Mouse (Mus musculus) kidney, postnatal 0 days (tissue): ENCODE measurements at regions not wholly inside any gene's neighbourhood (a gene's known extent, or its start where the extent isn't known, plus 50 kb on each side); places are given as distances from the start of the nearest gene placed in this dataset.

ENCODE experiments used
- ATAC-seq: fragments of 200-750 bp; cut with Nextera tagmentation; replicated peaks from 2 replicates; pipeline ENCODE4 v1.8.0; 2017; ENCODE audit warnings: low read depth, moderate number of reproducible peaks, moderate TSS enrichment, moderate library complexity; ENCODE audit not compliant: low FRiP score
- DNase-seq: peaks from one replicate; pipeline ENCODE4 v3.0.0-alpha.2; 2016; ENCODE audit warnings: low spot score
- H3K27ac ChIP-seq: fragments of 300-500 bp; sonication (generic); 2 replicates; pipeline ENCODE4 v1.5.1; 2014; ENCODE audit warnings: mild to moderate bottlenecking
- H3K27me3 ChIP-seq: fragments of 300-500 bp; sonication (generic); 2 replicates; pipeline ENCODE4 v1.6.1; 2014; ENCODE audit warnings: low read length, mixed read lengths; ENCODE audit not compliant: insufficient read depth
- H3K36me3 ChIP-seq: fragments of 300-500 bp; sonication (generic); 2 replicates; pipeline ENCODE4 v1.6.1; 2014; ENCODE audit warnings: low read length, mixed read lengths; ENCODE audit not compliant: insufficient read depth
- H3K4me1 ChIP-seq: fragments of 300-500 bp; sonication (generic); replicated peaks from 2 replicates; pipeline ENCODE4 v1.6.1; 2014; ENCODE audit warnings: antibody characterized with exemption, low read length, mixed read lengths; ENCODE audit not compliant: insufficient read depth
- H3K4me2 ChIP-seq: fragments of 300-500 bp; sonication (generic); 2 replicates; pipeline ENCODE4 v1.6.1; 2014; ENCODE audit warnings: mild to moderate bottlenecking, low read length, moderate library complexity, mixed read lengths
- H3K4me3 ChIP-seq: fragments of 300-500 bp; sonication (generic); replicated peaks from 2 replicates; pipeline ENCODE4 v1.5.1; 2014; ENCODE audit warnings: low read depth, low read length
- H3K9ac ChIP-seq: fragments of 300-500 bp; sonication (generic); 2 replicates; pipeline ENCODE4 v1.6.1; 2014; ENCODE audit warnings: low read depth, low read length
- H3K9me3 ChIP-seq: fragments of 300-500 bp; sonication (generic); replicated peaks from 2 replicates; pipeline ENCODE4 v1.6.1; 2016; ENCODE audit warnings: low read length, inconsistent platforms, mixed read lengths
- CTCF ChIP-seq: IDR thresholded peaks from 2 replicates; pipeline ENCODE4 v1.5.1; 2016; ENCODE audit warnings: antibody characterized with exemption, low read depth, mild to moderate bottlenecking, moderate library complexity
- WGBS: fragments of 180-500 bp; shearing (Covaris S2); extraction: QIAGEN DNeasy Blood & Tissue Kit; methylation state at CpG from one replicate; pipeline ENCODE4 v1.1.7; 2014; 5-methylcytosine and 5-hydroxymethylcytosine counted together

DNA sequence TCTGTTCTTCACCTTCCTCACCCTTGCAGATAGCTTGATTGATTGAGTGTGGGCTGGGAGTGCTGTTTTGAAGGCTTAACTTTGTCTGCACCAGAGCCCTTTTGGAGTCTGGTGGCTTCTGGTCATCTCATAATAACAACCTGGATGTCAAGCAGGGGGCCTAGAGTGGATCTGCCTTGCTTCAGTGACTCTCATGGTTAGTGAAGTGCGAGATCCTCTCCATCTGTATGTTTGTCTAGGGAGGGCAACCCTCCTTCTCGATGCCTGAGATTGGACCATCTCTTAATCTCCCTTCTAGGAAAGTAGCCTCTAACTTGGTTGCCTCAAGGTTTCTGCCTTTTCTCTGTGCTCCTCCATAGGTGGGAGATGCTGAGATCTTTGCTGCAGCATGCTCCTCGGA is 99.0 kb upstream of the Sel1l start:
- Histone ChIP-seq H3K4me3 (no peak overlapping the region), H3K27ac (no peak overlapping the region), H3K4me2 (no peak overlapping the region), H3K4me1 (no peaks in the 10 kb centered on the region), H3K36me3 (no peaks in the 10 kb centered on the region), H3K9me3 (no peaks in the 10 kb centered on the region), H3K27me3 (no peaks in the 10 kb centered on the region), H3K9ac (no peak overlapping the region)
- 28% methylated on average over 3 of the region's 3 CpGs for WGBS
- no peak for TF ChIP-seq CTCF
- no peak for ATAC-seq
- DNase-seq: peak; percentile 33

DNA sequence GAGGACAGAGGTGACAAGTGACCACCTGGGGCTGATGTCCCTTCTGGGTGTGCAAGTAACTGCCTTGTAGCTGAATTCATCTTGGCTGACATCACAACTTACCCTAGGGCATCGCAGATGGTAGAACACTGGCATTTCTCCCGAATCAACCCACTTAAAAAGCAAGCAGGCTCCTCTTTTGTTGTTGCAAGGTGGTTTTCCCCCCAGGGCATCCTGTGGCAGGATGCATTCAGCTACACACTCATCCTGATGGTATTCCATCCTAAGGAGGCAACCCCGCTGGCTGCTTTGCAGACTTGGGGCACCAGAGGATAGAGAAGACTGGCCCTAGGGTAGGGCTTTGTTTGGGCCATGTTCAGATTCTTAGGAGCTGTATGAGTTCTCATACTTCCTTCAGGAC is 97.6 kb upstream of the Sel1l start:
- H3K9me3 ChIP-seq: no peaks in the 10 kb centered on the region
- DNase-seq (no peak), ATAC-seq (no peak)
- H3K9ac ChIP-seq: no peak overlapping the region
- H3K4me2 ChIP-seq: no peak overlapping the region
- TF ChIP-seq CTCF: no peak
- no peaks in the 10 kb centered on the region for H3K36me3 ChIP-seq
- no peaks in the 10 kb centered on the region for H3K4me1 ChIP-seq
- H3K4me3 ChIP-seq: no peak overlapping the region
- no peaks in the 10 kb centered on the region for H3K27me3 ChIP-seq
- H3K27ac ChIP-seq: no peak overlapping the region
- 93% methylated on average over 3 of the region's 3 CpGs for WGBS

DNA sequence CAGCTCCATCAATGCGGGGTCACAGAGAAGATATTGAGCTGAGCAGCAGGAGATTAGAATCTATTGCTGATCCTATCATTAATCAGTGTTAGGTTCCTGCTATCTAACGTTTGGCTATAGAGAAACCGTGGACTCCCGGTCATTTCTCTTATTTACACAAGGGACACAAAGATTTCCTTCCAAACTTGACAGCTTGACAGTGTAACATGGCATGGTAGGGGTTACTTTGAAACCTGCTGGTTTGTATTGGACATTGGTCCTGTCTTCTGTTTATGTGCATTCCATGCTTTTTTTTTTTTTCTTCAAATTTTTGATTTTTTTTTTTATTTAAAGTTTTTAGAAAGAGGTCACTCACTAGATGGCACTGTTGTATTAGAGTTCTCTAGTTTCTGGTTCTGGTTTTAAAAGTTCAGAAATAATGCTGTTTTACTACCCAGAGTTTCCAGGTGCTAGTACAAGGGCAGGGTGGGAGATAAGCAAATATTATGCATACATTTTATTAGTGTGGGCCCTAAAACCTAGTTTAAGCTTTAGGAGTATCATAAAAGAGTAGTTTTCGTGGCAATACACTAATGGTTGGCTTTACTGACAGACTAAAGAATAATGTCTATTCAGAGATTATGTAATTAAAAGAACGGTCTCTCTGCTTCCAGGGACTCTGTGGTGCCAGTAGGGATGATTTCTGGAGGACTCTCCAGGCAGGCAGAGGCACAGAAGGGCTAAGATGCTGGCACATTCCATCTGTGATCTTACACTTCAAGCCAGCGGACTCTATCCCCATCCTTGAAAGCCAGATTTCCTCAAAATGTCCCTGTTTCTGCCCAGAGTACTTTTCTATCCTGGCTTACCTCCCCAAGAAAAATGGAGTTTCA is 83.8 kb upstream of the Sel1l start:
- H3K27me3 ChIP-seq: no peaks in the 10 kb centered on the region
- DNase-seq (peak; percentile 84), ATAC-seq (no peak)
- no peaks in the 10 kb centered on the region for H3K4me1 ChIP-seq
- H3K27ac ChIP-seq: no peak overlapping the region
- H3K9me3 ChIP-seq: no peaks in the 10 kb centered on the region
- no peak overlapping the region for H3K4me2 ChIP-seq
- TF ChIP-seq CTCF: peak; percentile 53
- no peak overlapping the region for H3K9ac ChIP-seq
- H3K4me3 ChIP-seq: no peak overlapping the region
- 30% methylated on average over 7 of the region's 7 CpGs for WGBS
- H3K36me3 ChIP-seq: no peaks in the 10 kb centered on the region

DNA sequence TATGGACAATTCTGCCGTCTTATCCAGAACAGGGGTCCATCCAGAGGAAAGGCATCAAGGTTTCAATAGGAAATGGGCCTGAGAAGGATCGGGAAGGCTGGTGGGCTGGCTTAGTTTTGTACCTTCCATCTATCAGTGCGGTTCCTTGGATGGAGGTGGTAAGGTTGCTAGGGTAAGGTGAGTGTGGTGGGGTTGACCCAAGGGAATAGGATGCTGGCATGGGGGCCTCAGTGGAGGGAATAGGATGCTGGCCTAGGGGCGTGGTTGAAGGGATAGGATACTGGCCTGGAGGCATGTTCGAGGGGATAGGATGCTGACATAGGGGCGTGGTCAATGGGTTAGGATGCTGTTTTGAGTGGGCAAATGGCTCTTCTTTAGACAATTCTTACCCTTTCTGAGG is 82.6 kb upstream of the Sel1l start:
- no peak for TF ChIP-seq CTCF

DNA sequence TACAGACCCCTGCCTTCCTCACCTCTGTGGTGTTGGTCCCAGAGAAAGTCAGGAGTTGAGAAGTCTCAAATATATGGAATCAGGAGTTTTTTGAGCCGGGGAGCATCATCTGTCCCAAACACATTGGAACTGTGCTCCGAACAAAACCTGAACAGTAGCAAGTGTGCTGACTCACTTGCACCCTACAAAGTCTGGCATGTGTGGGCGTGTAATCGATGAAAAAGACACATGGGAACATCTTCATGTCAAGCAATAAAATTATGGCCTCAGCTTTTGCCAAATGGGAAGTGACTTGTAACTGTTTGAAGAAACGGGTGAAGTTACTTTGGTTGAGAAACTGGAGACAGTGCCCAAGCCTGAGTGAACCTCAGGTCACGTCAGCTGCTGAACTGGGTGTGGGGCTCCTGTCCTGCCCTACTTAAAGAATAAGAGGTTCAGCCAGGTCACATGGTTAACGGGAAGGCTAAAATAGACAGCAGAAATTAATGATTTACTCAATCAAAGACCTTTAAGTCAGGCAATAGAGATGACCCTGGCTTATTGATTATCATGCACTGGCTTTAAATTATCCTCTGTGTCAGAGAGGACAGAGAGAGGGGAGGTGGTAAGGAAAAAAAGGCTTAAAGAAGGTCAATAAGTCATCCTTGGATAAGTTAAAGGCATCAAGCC is 80.6 kb upstream of the Sel1l start:
- WGBS: 61% methylated on average over 7 of the region's 7 CpGs
- DNase-seq: no peak
- Histone ChIP-seq H3K4me3 (no peak overlapping the region), H3K4me2 (no peak overlapping the region), H3K9ac (no peak overlapping the region), H3K27ac (no peak overlapping the region), H3K9me3 (no peaks in the 10 kb centered on the region), H3K36me3 (no peaks in the 10 kb centered on the region), H3K4me1 (no peaks in the 10 kb centered on the region), H3K27me3 (no peaks in the 10 kb centered on the region)
- no peak for TF ChIP-seq CTCF
- no peak for ATAC-seq

More for the DNA sequence above, 82.6 kb upstream of the Sel1l start:
- H3K9ac ChIP-seq: no peak overlapping the region
- H3K9me3 ChIP-seq: no peaks in the 10 kb centered on the region
- 87% methylated on average over 6 of the region's 6 CpGs for WGBS
- no peaks in the 10 kb centered on the region for H3K4me1 ChIP-seq
- ATAC-seq (no peak), DNase-seq (no peak)
- H3K4me2 ChIP-seq: no peak overlapping the region
- no peaks in the 10 kb centered on the region for H3K27me3 ChIP-seq
- H3K4me3 ChIP-seq: no peak overlapping the region
- H3K27ac ChIP-seq: no peak overlapping the region
- H3K36me3 ChIP-seq: no peaks in the 10 kb centered on the region

DNA sequence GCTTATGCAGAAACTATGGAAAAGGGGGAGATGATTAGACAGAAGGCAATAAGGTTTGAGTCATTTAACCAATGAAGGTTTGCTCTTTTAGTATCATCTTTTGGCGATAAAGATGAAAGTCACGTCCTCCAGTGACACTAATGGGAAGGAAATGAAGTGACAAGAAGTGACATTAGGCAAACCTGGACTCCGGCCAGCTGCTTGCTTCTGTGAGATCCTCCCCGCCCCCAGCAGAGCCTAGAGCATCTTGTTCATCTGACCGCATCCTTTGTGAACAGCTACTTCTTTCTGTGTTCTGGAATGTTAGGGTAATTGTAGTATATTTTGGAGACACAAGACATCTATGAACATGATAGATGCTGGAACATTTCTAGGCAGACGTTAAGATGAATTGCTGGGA is 78.6 kb upstream of the Sel1l start:
- no peak overlapping the region for H3K4me3 ChIP-seq
- H3K27ac ChIP-seq: no peak overlapping the region
- no peak for DNase-seq
- no peaks in the 10 kb centered on the region for H3K36me3 ChIP-seq
- WGBS: 73% methylated on average over 6 of the region's 6 CpGs
- ATAC-seq: no peak
- H3K9ac ChIP-seq: no peak overlapping the region
- no peaks in the 10 kb centered on the region for H3K27me3 ChIP-seq
- no peak overlapping the region for H3K4me2 ChIP-seq
- no peaks in the 10 kb centered on the region for H3K4me1 ChIP-seq
- no peak for TF ChIP-seq CTCF
- no peaks in the 10 kb centered on the region for H3K9me3 ChIP-seq
